Mouse (Mus musculus) heart, embryonic 13.5 days (tissue): ENCODE data around the gene Pitpnc1. TPM values are rescaled to one million over a fixed set of nuclear protein-coding genes. Genes with fewer than 3 reads are reported as not detected.

ENCODE experiments used
- ATAC-seq: fragments of 200-750 bp; cut with Nextera tagmentation; 2 replicates; pipeline ENCODE4 v1.8.0; 2017; ENCODE audit warnings: moderate TSS enrichment; ENCODE audit not compliant: insufficient number of reproducible peaks, low FRiP score, low TSS enrichment; ENCODE audit errors: extremely low read depth
- H3K27ac ChIP-seq: fragments of 300-500 bp; sonication (generic); replicated peaks from 2 replicates; pipeline ENCODE4 v1.5.1; 2015; ENCODE audit warnings: moderate library complexity, mild to moderate bottlenecking, inconsistent platforms
- H3K27me3 ChIP-seq: fragments of 300-500 bp; sonication (generic); replicated peaks from 2 replicates; pipeline ENCODE4 v1.6.1; 2015; ENCODE audit warnings: mild to moderate bottlenecking, inconsistent platforms
- H3K36me3 ChIP-seq: fragments of 300-500 bp; sonication (generic); 2 replicates; pipeline ENCODE4 v1.6.1; 2015; ENCODE audit warnings: mild to moderate bottlenecking, inconsistent platforms
- H3K4me1 ChIP-seq: fragments of 300-500 bp; sonication (generic); 2 replicates; pipeline ENCODE4 v1.6.1; 2015; ENCODE audit warnings: inconsistent platforms
- H3K4me2 ChIP-seq: fragments of 300-500 bp; sonication (generic); 2 replicates; pipeline ENCODE4 v1.6.1; 2015; ENCODE audit warnings: inconsistent platforms, mild to moderate bottlenecking, moderate library complexity
- H3K4me3 ChIP-seq: fragments of 300-500 bp; sonication (generic); 2 replicates; pipeline ENCODE4 v1.5.1; 2015; ENCODE audit warnings: moderate library complexity, mild to moderate bottlenecking, inconsistent platforms
- H3K9ac ChIP-seq: fragments of 300-500 bp; sonication (generic); 2 replicates; pipeline ENCODE4 v1.6.1; 2015; ENCODE audit warnings: inconsistent platforms, mild to moderate bottlenecking, moderate library complexity
- H3K9me3 ChIP-seq: fragments of 300-500 bp; sonication (generic); 2 replicates; pipeline ENCODE4 v1.6.1; 2016; ENCODE audit warnings: inconsistent platforms
- WGBS: fragments of 180-500 bp; shearing (Covaris S2); methylation state at CpG from one replicate; pipeline ENCODE4 v1.1.7; 2015; ENCODE audit warnings: mixed read lengths; 5-methylcytosine and 5-hydroxymethylcytosine counted together
- polyA plus RNA-seq: library from polyadenylated mRNA; unstranded; fragments of >200 nt; fragmentation: Nextera tagmentation; extraction: Ambion mirVana; gene quantifications from 2 replicates; pipeline ENCODE4 v1.2.1, GENCODE M21; 2015

The Pitpnc1 gene
- polyA plus RNA-seq, 1 experiment from 2014 or later = 9.3 TPM

DNA sequence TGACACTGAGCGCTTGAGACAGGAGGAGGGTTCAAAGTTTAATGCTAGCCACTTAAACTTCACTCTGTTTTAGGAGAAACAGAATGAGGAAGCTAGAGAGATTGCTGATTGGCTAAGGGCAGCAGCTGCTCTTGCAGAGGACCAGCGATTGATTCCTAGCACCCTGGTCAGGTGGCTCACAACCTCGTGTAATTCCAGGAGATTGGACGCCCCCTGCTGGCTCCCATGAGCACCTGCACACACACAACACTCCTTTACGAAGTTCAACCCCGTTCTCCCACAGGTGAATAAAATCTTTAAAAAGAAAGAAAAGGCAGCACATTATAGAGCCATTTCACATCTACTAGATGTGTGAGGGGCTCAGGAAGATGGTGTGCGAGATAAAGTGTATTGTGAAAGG lies 224.8 kb downstream of the Pitpnc1 start:
- Histone ChIP-seq H3K9me3 (0 out of 2 replicates have a peak, but pooled peaks cover 4% of the 10 kb centered on the region), H3K4me2 (no peak overlapping the region), H3K9ac (no peak overlapping the region), H3K27me3 (no peaks in the 10 kb centered on the region), H3K36me3 (no peaks in the 10 kb centered on the region; the same call in 1 of the 2 replicates), H3K27ac (no peak overlapping the region), H3K4me1 (peaks cover 6% of the 10 kb centered on the region), H3K4me3 (no peak overlapping the region)
- no peak for ATAC-seq
- WGBS = 84% methylated on average over 7 of the region's 7 CpGs

DNA sequence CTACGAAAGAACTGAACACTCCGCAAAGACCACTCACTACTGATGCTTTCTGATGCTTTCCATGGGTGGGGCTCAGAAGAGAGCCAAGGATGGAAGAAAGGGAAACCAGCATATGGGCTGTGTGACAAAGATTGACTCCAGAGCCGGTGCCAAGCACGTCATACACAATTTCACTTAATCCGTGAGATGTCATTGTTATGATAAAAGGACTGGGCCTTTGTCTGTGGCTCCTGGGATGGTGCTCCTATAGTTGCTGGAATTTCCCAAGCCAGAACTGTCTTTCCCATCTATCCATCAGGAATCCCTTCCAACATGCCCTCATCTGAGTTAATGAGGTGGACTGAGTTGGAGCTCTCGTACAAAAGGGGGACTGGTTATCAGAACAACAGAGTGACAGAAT lies 227.4 kb downstream of the Pitpnc1 start:
- Histone ChIP-seq H3K4me3 (no peak overlapping the region), H3K4me2 (no peak overlapping the region), H3K27ac (no peak overlapping the region), H3K36me3 (no peaks in the 10 kb centered on the region), H3K9me3 (0 out of 2 replicates have a peak, but pooled peaks cover 4% of the 10 kb centered on the region), H3K4me1 (no peaks in the 10 kb centered on the region), H3K9ac (no peak overlapping the region), H3K27me3 (no peaks in the 10 kb centered on the region)
- no peak for ATAC-seq
- 82% methylated on average over 6 of the region's 6 CpGs for WGBS

DNA sequence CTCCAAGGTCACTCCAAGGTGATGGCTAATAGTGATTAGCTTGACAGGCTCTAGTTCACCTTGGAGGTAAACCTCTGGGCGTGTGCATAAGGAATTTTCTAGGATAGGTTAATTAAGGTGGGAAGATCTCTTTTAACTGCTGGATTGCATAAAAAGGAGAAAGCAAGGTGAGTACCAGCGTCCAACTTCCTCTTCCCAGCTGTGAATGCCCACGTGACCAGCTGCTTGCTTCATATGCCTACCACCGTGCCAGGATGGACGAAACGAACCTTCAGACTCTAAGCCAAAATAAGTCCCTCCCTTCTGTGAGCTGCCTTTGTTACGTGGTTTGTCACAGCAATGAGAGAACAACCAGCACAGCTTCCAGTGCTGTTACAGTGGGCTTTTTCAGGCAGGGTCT lies 228.8 kb downstream of the Pitpnc1 start:
- H3K4me3 ChIP-seq = no peak overlapping the region
- H3K27ac ChIP-seq = no peak overlapping the region
- ATAC-seq = no peak
- 0 out of 2 replicates have a peak, but pooled peaks cover 4% of the 10 kb centered on the region for H3K9me3 ChIP-seq
- no peaks in the 10 kb centered on the region for H3K36me3 ChIP-seq
- no peaks in the 10 kb centered on the region for H3K27me3 ChIP-seq
- H3K4me1 ChIP-seq = peaks cover 3% of the 10 kb centered on the region
- WGBS = 81% methylated on average over 7 of the region's 7 CpGs
- no peak overlapping the region for H3K4me2 ChIP-seq
- no peak overlapping the region for H3K9ac ChIP-seq

DNA sequence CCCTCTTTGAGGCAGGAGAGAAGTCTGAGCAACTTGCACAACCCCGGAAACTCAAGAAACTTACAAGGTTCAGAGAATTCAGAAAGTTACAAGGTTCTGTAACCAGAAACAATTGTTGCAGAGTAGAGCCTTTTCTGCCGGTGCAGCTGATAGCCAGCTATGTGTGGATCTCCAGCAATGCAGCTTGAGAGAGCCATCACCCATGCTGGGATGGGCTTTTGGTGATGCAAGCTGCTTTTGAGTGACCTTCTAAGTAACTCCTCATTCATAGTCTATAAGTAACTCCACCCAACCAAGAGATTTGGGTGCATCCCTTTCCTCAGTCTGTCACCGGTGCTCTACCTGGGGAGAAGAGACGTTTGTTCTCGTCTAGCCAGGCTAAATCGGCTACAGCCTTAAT lies 232.0 kb downstream of the Pitpnc1 start:
- H3K4me3 ChIP-seq = no peak overlapping the region
- H3K27me3 ChIP-seq = no peaks in the 10 kb centered on the region
- H3K36me3 ChIP-seq = 0 out of 2 replicates have a peak, but pooled peaks cover 2% of the 10 kb centered on the region
- no peak overlapping the region for H3K9ac ChIP-seq
- no peak overlapping the region for H3K27ac ChIP-seq
- 77% methylated on average over 6 of the region's 6 CpGs for WGBS
- no peak for ATAC-seq
- no peak overlapping the region for H3K4me2 ChIP-seq
- peaks cover 16% of the 10 kb centered on the region for H3K4me1 ChIP-seq
- H3K9me3 ChIP-seq = no peaks in the 10 kb centered on the region

DNA sequence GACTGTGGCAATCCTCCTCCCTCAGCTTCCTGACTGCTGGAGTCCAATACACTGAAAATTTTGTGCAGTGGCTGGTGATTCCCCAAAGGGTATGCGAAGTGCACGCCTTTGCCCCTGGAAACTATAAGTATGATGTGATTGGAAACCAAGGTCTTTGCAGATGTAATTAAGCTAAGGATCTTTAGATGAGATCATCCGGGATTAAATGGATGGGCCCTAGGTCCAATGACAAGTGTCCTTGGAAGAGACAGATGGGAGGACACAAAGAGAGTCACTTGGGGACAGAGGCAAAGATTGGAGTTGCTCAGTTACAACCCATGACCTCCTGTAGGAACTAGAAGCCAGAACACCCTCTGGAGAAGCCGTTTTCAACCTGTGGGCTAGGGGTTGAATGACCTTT lies 233.0 kb downstream of the Pitpnc1 start:
- H3K27me3 ChIP-seq = no peaks in the 10 kb centered on the region
- peaks cover 16% of the 10 kb centered on the region for H3K4me1 ChIP-seq
- no peak overlapping the region for H3K4me2 ChIP-seq
- no peak overlapping the region for H3K27ac ChIP-seq
- WGBS = 87% methylated on average over 4 of the region's 4 CpGs
- 0 out of 2 replicates have a peak, but pooled peaks cover 4% of the 10 kb centered on the region for H3K36me3 ChIP-seq
- H3K9ac ChIP-seq = no peak overlapping the region
- no peaks in the 10 kb centered on the region for H3K9me3 ChIP-seq
- no peak overlapping the region for H3K4me3 ChIP-seq
- no peak for ATAC-seq

DNA sequence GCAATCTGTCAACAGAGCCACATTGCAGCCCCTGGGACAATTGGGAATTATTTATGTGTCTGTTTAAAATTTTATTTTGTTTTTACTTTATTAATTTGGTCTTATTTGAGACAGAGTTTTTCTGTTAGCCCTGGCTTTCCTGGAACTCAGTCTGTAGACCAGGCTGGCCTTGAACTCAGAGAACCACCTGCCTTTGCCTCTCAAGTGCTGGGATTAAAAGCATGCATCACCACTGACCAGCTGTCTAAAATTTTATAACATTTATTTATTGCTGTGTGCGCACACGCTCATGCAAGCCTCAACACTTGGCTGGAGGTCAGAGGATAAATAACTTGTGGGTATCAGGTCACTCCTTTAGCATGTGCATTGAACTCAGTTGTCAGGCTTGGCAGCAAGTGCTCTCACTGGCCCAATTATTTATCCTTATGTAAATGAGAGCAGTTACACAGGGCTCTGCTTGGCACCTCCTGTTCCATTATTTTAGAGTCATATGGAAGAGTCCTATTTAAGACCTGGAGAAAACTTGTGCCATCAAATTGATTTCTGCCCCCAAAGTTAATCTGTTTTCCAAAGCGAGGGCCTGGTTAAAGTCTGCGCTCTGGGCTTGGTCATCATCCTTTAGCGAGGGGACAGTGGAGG lies 237.1 kb downstream of the Pitpnc1 start:
- Histone ChIP-seq H3K4me1 (peaks cover 16% of the 10 kb centered on the region), H3K9me3 (peaks cover 9% of the 10 kb centered on the region; the same call in 1 of the 2 replicates), H3K27me3 (no peaks in the 10 kb centered on the region), H3K27ac (no peak overlapping the region), H3K36me3 (peaks cover 19% of the 10 kb centered on the region), H3K4me3 (no peak overlapping the region), H3K9ac (no peak overlapping the region), H3K4me2 (no peak overlapping the region)
- WGBS = 83% methylated on average over 5 of the region's 5 CpGs
- no peak for ATAC-seq

DNA sequence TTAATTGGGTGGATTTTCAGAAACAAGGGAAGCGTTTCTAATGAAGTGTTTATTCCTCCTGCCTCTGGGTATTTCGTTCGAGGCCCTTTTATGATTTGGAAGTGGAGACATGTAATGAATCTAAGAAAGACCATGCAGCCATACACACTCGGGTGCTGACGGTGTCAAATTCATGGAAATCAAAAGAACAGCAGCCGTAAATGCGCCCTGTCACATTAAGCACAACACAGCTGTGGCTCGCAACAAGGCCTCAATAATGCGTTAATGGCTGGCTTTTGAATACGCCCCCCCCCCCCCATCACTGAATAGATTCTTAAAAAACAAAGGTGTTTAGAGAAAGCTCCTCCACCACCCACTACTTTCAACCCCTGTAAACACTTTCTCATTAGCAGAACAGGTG lies 240.4 kb downstream of the Pitpnc1 start:
- ATAC-seq = no peak
- H3K36me3 ChIP-seq = peaks cover 32% of the 10 kb centered on the region
- H3K27ac ChIP-seq = no peak overlapping the region
- H3K9me3 ChIP-seq = peaks cover 9% of the 10 kb centered on the region; the same call in 1 of the 2 replicates
- H3K4me1 ChIP-seq = peaks cover 10% of the 10 kb centered on the region
- no peak overlapping the region for H3K4me3 ChIP-seq
- no peak overlapping the region for H3K4me2 ChIP-seq
- H3K27me3 ChIP-seq = no peaks in the 10 kb centered on the region
- H3K9ac ChIP-seq = no peak overlapping the region
- 79% methylated on average over 10 of the region's 10 CpGs for WGBS

DNA sequence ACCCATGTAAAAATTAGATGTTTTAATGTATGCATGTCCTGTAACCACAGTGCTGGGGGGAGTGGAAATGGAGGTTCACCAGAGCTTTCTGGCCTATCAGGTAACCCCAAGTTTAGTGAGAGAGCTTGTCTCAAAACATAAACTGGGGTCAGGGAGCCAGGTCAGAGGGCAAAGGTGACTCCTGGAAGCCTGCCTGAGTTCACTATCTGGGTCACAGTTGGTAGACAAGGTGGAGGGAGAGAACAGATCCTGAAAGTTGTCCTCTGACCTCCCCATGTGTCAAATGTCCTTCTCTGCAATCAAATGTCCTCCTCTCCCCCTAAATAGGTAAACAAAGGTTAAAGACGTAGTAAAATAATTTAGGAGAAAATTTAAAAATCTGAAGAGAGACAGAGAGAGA lies 244.1 kb downstream of the Pitpnc1 start:
- Histone ChIP-seq H3K4me2 (no peak overlapping the region), H3K27me3 (no peaks in the 10 kb centered on the region), H3K27ac (no peak overlapping the region), H3K36me3 (peaks cover 18% of the 10 kb centered on the region), H3K4me1 (peaks cover 37% of the 10 kb centered on the region), H3K9me3 (0 out of 2 replicates have a peak, but pooled peaks cover under 1% of the 10 kb centered on the region), H3K9ac (no peak overlapping the region), H3K4me3 (no peak overlapping the region)
- no peak for ATAC-seq
- 80% methylated on average over 1 of the region's 1 CpGs for WGBS

DNA sequence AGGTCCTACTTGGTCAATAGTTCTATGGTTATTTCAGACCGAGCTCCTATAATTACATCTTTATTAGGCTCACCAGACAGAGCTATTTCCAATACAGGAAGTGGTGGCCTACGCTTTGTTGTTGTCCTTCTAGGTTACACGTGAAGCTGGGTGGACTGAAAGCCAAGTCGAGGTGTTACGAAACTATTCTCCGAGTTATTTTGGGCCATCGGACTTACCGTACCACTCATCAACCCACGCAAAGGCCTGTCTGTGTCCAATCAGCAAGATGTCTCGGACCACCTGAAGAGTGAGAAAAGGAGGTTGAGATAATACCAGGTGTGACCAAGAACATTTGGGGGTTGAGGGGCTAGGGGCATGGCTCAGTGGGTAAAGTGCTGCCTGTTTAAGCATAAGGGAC lies 244.5 kb downstream of the Pitpnc1 start:
- no peak overlapping the region for H3K9ac ChIP-seq
- no peaks in the 10 kb centered on the region for H3K9me3 ChIP-seq
- no peaks in the 10 kb centered on the region for H3K27me3 ChIP-seq
- ATAC-seq = no peak
- H3K27ac ChIP-seq = peak overlapping the region; percentile 81
- no peak overlapping the region for H3K4me2 ChIP-seq
- WGBS = 64% methylated on average over 10 of the region's 10 CpGs
- peaks cover 15% of the 10 kb centered on the region; the same call in 1 of the 2 replicates for H3K36me3 ChIP-seq
- H3K4me1 ChIP-seq = peaks cover 37% of the 10 kb centered on the region
- H3K4me3 ChIP-seq = no peak overlapping the region

DNA sequence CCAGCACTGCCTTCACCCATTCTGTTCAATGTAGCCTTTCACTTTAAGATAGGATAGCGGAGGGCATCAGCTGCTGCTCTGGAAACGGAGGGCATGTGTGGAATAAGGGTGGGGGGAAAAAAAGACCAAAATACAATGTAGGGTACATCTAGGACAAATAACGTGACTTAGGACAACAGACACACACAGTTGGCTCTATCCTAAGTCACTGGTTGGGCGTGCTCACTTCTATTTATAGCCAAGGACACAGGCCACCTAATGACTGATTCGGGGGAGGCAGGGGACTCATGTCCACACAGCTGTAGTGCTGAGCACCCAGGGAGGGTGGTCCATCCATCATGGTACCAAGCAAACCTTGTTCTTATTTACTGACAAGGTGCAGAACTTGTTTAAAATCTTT lies 245.2 kb downstream of the Pitpnc1 start:
- H3K4me1 ChIP-seq = peaks cover 37% of the 10 kb centered on the region
- H3K36me3 ChIP-seq = peaks cover 15% of the 10 kb centered on the region; the same call in 1 of the 2 replicates
- H3K4me3 ChIP-seq = no peak overlapping the region
- H3K27me3 ChIP-seq = no peaks in the 10 kb centered on the region
- no peaks in the 10 kb centered on the region for H3K9me3 ChIP-seq
- no peak overlapping the region; the same call in 1 of the 2 replicates for H3K9ac ChIP-seq
- WGBS = 32% methylated on average over 5 of the region's 5 CpGs
- H3K4me2 ChIP-seq = no peak overlapping the region
- peak overlapping the region; percentile 81 for H3K27ac ChIP-seq
- no peak for ATAC-seq

DNA sequence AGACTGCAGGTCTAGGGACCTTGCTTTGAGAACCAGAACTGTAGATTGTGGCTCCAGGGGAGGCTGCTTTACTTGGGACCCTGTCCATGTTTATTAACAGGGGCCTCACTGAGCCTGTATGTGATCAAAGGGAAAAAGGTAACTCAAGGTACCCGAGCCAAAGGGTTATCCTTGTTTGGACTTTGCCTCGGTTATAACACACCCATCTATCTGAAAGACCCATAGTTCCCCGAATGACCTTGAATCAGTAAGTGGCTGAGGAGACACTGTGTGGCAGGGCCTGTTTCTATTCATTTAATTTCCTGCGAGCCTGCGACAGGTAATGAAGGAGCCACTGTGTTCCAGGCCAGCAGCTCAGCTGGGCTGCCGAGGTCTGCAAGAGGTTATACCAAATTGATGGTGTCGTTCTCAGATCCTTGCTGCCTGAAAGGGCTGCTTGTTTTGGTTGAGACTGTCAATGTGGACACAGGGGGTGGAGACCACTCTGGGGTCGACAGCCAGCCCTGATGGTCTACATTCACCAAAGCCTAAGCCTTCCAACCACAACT lies 246.8 kb downstream of the Pitpnc1 start:
- no peaks in the 10 kb centered on the region for H3K9me3 ChIP-seq
- no peaks in the 10 kb centered on the region for H3K27me3 ChIP-seq
- H3K4me3 ChIP-seq = no peak overlapping the region
- H3K4me1 ChIP-seq = peaks cover 37% of the 10 kb centered on the region
- no peak for ATAC-seq
- no peak overlapping the region for H3K4me2 ChIP-seq
- no peak overlapping the region for H3K27ac ChIP-seq
- whole genome bisulfite sequencing = 67% methylated on average over 8 of the region's 8 CpGs
- peaks cover 15% of the 10 kb centered on the region; the same call in 1 of the 2 replicates for H3K36me3 ChIP-seq
- no peak overlapping the region for H3K9ac ChIP-seq

DNA sequence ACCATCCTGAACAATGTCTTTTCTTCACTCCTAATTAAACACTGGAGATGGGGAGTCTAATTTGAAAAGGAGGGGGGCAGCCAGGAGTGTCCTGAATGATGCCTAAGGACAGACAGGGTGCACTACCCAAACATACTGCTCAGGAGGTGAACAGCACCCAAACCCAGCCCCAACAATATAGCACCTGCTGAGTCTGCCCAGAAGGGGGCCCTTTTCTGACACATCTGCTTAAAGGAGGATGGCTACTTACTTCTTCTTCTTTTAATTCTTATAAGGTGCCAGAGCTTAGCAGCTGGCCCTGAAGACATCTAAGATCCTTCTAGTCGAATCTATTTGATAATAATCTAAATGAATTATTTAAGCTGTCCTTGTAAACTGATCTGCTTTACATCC lies 247.3 kb downstream of the Pitpnc1 start:
- WGBS = 76% methylated on average over 1 of the region's 1 CpGs

More for the DNA sequence above, 247.3 kb downstream of the Pitpnc1 start:
- H3K4me1 ChIP-seq = peaks cover 37% of the 10 kb centered on the region
- H3K27ac ChIP-seq = peak overlapping the region; percentile 66; the same call in 1 of the 2 replicates
- no peak overlapping the region for H3K4me2 ChIP-seq
- H3K9ac ChIP-seq = no peak overlapping the region
- no peak for ATAC-seq
- H3K4me3 ChIP-seq = no peak overlapping the region
- no peaks in the 10 kb centered on the region for H3K27me3 ChIP-seq
- H3K9me3 ChIP-seq = no peaks in the 10 kb centered on the region
- H3K36me3 ChIP-seq = peaks cover 10% of the 10 kb centered on the region; the same call in 1 of the 2 replicates
